Mouse (Mus musculus): ENCODE results near the gene Mllt3. TPM values are rescaled to one million over a fixed set of nuclear protein-coding genes. Genes with fewer than 3 reads are reported as not detected.

The Mllt3 gene
- polyA plus RNA-seq, 1 experiment, result 4.0 TPM

- peaks cover 12% of the 10 kb centered on the region for H3K36me3 ChIP-seq (replicated peaks; ENCODE audit: low read length)
- no peaks in the 10 kb centered on the region for H3K9me3 ChIP-seq
- H3K4me3 ChIP-seq (replicated peaks), result no peak overlapping the region
- TF ChIP-seq FLI1 (IDR thresholded peaks at IDR 0.05; ENCODE audit: low read length) (no peak), GATA1 (IDR thresholded peaks at IDR 0.05; ENCODE audit: borderline replicate concordance, low read length) (no peak)
- H3K4me1 ChIP-seq, result peaks cover 4% of the 10 kb centered on the region; the same call in 1 of the 2 replicates
- no peaks in the 10 kb centered on the region for H3K27me3 ChIP-seq (replicated peaks)
These were observed 195.4 kb downstream of the Mllt3 start for GRCm38 (mm10) chr4:87837471-87838361.

- H3K36me3 ChIP-seq (replicated peaks; ENCODE audit: low read length), result peaks cover 12% of the 10 kb centered on the region
- no peak for TF ChIP-seq FLI1 (IDR thresholded peaks at IDR 0.05; ENCODE audit: low read length)
- TF ChIP-seq GATA1 (IDR thresholded peaks at IDR 0.05; ENCODE audit: borderline replicate concordance, low read length), result no peak
- no peak overlapping the region for H3K4me3 ChIP-seq (replicated peaks)
- H3K27me3 ChIP-seq (replicated peaks), result no peaks in the 10 kb centered on the region
- no peaks in the 10 kb centered on the region for H3K9me3 ChIP-seq
- peaks cover 5% of the 10 kb centered on the region for H3K4me1 ChIP-seq
These were observed 196.9 kb downstream of the Mllt3 start for GRCm38 (mm10) chr4:87836257-87836656.

GRCm38 (mm10) chr4:87835191-87835590, 198.0 kb downstream of the Mllt3 start:
- H3K9me3 ChIP-seq, result no peaks in the 10 kb centered on the region
- no peaks in the 10 kb centered on the region for H3K27me3 ChIP-seq (replicated peaks)
- H3K4me1 ChIP-seq, result peaks cover 11% of the 10 kb centered on the region
- no peak overlapping the region for H3K4me3 ChIP-seq (replicated peaks)
- H3K36me3 ChIP-seq (replicated peaks; ENCODE audit: low read length), result peaks cover 5% of the 10 kb centered on the region
- no peak for TF ChIP-seq FLI1 (IDR thresholded peaks at IDR 0.05; ENCODE audit: low read length)
- TF ChIP-seq GATA1 (IDR thresholded peaks at IDR 0.05; ENCODE audit: borderline replicate concordance, low read length), result no peak

- peaks cover 3% of the 10 kb centered on the region for H3K36me3 ChIP-seq (replicated peaks; ENCODE audit: low read length)
- H3K9me3 ChIP-seq, result no peaks in the 10 kb centered on the region
- H3K4me1 ChIP-seq, result peaks cover 17% of the 10 kb centered on the region
- TF ChIP-seq FLI1 (IDR thresholded peaks at IDR 0.05; ENCODE audit: low read length), result no peak
- no peak for TF ChIP-seq GATA1 (IDR thresholded peaks at IDR 0.05; ENCODE audit: borderline replicate concordance, low read length)
- H3K4me3 ChIP-seq (replicated peaks), result no peak overlapping the region
- no peaks in the 10 kb centered on the region for H3K27me3 ChIP-seq (replicated peaks)
These were observed 198.9 kb downstream of the Mllt3 start for GRCm38 (mm10) chr4:87834310-87834709.

- H3K9me3 ChIP-seq, result no peaks in the 10 kb centered on the region
- peaks cover 23% of the 10 kb centered on the region for H3K4me1 ChIP-seq
- H3K4me3 ChIP-seq (replicated peaks), result no peak overlapping the region
- TF ChIP-seq FLI1 (IDR thresholded peaks at IDR 0.05; ENCODE audit: low read length) (no peak), GATA1 (IDR thresholded peaks at IDR 0.05; ENCODE audit: borderline replicate concordance, low read length) (no peak)
- no peaks in the 10 kb centered on the region for H3K36me3 ChIP-seq (replicated peaks; ENCODE audit: low read length)
- H3K27me3 ChIP-seq (replicated peaks), result no peaks in the 10 kb centered on the region
These were observed 202.3 kb downstream of the Mllt3 start for GRCm38 (mm10) chr4:87830794-87831306.

DNA sequence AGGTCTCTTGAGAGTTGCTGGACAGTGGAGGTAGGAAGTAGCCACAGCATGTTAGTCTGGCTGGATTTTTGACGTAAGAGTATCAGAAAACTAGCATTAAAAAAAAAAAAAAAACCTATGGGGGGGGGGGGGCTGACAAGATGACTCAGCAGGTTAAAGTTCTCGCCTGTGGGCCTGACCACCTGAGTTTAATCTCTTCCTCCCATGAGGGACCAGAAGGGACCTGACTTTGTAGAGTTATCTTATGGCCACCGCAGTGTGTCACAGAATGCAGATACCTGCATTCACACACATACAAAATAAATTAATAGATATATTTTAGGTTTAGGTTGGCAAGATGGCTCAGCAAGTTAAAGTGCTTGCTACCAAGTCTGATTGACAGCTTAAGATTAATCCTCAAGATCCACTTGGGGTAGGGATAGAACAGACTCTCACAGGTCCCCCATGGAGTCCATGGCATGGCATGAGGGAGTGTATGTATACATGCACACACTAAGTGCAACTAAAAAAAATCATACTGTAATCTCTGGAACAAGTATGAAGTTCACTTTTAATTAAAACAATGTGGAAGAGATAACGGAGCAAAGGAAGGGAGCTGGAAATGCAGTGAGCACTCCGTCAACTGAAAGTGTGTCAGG, 203.6 kb downstream of the Mllt3 start:
- no peaks in the 10 kb centered on the region for H3K27me3 ChIP-seq (replicated peaks)
- H3K4me3 ChIP-seq (replicated peaks), result no peak overlapping the region
- peaks cover 23% of the 10 kb centered on the region for H3K4me1 ChIP-seq
- H3K9me3 ChIP-seq, result no peaks in the 10 kb centered on the region
- H3K36me3 ChIP-seq (replicated peaks; ENCODE audit: low read length), result no peaks in the 10 kb centered on the region
- TF ChIP-seq GATA1 (IDR thresholded peaks at IDR 0.05; ENCODE audit: borderline replicate concordance, low read length) (no peak), FLI1 (IDR thresholded peaks at IDR 0.05; ENCODE audit: low read length) (no peak)

- no peak overlapping the region for H3K4me3 ChIP-seq (replicated peaks)
- peaks cover 30% of the 10 kb centered on the region for H3K4me1 ChIP-seq
- H3K9me3 ChIP-seq, result no peaks in the 10 kb centered on the region
- H3K36me3 ChIP-seq (replicated peaks; ENCODE audit: low read length), result no peaks in the 10 kb centered on the region
- no peaks in the 10 kb centered on the region for H3K27me3 ChIP-seq (replicated peaks)
- TF ChIP-seq GATA1 (IDR thresholded peaks at IDR 0.05; ENCODE audit: borderline replicate concordance, low read length) (no peak), FLI1 (IDR thresholded peaks at IDR 0.05; ENCODE audit: low read length) (no peak)
These were observed 206.8 kb downstream of the Mllt3 start for GRCm38 (mm10) chr4:87826336-87826735.

DNA sequence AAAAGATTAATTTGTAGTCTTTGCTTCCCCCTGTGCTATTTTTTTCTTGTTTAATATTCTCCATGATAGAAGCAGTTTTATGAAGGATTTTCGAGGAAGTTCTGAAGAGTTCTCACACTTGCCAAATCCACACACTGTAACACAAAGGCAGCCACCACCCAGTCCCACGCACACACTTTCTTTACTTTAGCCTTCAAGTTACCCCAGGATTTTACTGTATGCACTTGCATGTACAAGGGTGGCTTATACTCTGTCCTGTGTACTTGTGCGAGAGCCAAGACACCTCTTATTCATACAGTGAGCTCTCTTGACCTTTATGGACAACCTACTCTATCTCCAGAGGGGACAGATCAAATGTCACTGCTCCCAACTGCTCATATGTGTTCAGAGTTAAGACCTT, 209.5 kb downstream of the Mllt3 start:
- TF ChIP-seq FLI1 (IDR thresholded peaks at IDR 0.05; ENCODE audit: low read length) (no peak), GATA1 (IDR thresholded peaks at IDR 0.05; ENCODE audit: borderline replicate concordance, low read length) (no peak)
- H3K27me3 ChIP-seq (replicated peaks), result no peaks in the 10 kb centered on the region
- H3K4me1 ChIP-seq, result peaks cover 12% of the 10 kb centered on the region
- H3K9me3 ChIP-seq, result no peaks in the 10 kb centered on the region
- no peaks in the 10 kb centered on the region for H3K36me3 ChIP-seq (replicated peaks; ENCODE audit: low read length)
- peak overlapping the region; percentile 53 for H3K4me3 ChIP-seq (replicated peaks)

- no peak for TF ChIP-seq FLI1 (IDR thresholded peaks at IDR 0.05; ENCODE audit: low read length)
- TF ChIP-seq GATA1 (IDR thresholded peaks at IDR 0.05; ENCODE audit: borderline replicate concordance, low read length), result no peak
These were observed 210.0 kb downstream of the Mllt3 start for GRCm38 (mm10) chr4:87823191-87823590.

GRCm38 (mm10) chr4:87820911-87821310, 212.3 kb downstream of the Mllt3 start:
- Histone ChIP-seq H3K9me3 (no peaks in the 10 kb centered on the region), H3K36me3 (replicated peaks; ENCODE audit: low read length) (no peaks in the 10 kb centered on the region), H3K27me3 (replicated peaks) (no peaks in the 10 kb centered on the region), H3K4me1 (peaks cover 7% of the 10 kb centered on the region), H3K4me3 (replicated peaks) (no peak overlapping the region)
- TF ChIP-seq FLI1 (IDR thresholded peaks at IDR 0.05; ENCODE audit: low read length), result no peak
- no peak for TF ChIP-seq GATA1 (IDR thresholded peaks at IDR 0.05; ENCODE audit: borderline replicate concordance, low read length)

More at GRCm38 (mm10) chr4:87823191-87823590, 210.0 kb downstream of the Mllt3 start:
- no peaks in the 10 kb centered on the region for H3K27me3 ChIP-seq (replicated peaks)
- H3K4me1 ChIP-seq, result peaks cover 12% of the 10 kb centered on the region
- no peaks in the 10 kb centered on the region for H3K9me3 ChIP-seq
- no peaks in the 10 kb centered on the region for H3K36me3 ChIP-seq (replicated peaks; ENCODE audit: low read length)
- peak overlapping the region; percentile 78 for H3K4me3 ChIP-seq (replicated peaks)

All from megakaryocyte, embryonic 14.5 days (primary cell).